Mouse (Mus musculus) small intestine, adult 2 months (tissue): Measurements from ENCODE around the gene Patj.
"Not testable (repeated sequence)": the region's sequence is repeated elsewhere in the genome, so short reads cannot be mapped to it uniquely, and the experiment has no call there.

Experiments used
- CTCF ChIP-seq: fragments of 200-500 bp; IDR thresholded peaks from 2 replicates; pipeline ENCODE4 v1.5.1; 2012; ENCODE audit warnings: low read depth, mild to moderate bottlenecking, control low read depth, inconsistent platforms, low read length, moderate library complexity, mixed read lengths; ENCODE audit not compliant: insufficient replicate concordance, insufficient read length; ENCODE audit errors: extremely low read depth
- POLR2A ChIP-seq: fragments of 200-500 bp; IDR thresholded peaks from 2 replicates; pipeline ENCODE4 v1.6.1; 2012; ENCODE audit warnings: low read depth, mild to moderate bottlenecking, control low read depth, inconsistent platforms, low read length, moderate library complexity

DNA sequence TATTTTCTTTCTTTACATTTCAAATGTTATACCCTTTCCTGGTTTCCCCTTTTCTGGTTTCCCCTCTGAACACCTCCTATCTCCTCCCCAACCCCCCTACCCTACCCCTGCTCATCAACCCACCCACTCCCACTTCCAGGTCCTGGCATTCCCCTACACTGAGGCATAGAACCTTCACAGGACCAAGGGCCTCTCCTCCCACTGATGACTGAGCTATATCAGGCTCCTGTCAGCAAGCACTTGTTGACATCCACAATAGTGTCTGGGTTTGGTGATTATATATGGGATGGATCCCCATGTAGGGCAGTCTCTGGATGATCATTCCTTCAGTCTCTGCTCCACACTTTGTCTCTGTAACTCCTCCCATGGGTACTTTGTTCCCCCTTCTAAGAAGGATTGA lies 233.6 kb downstream of the Patj start:
- not testable (repeated sequence) for TF ChIP-seq CTCF, POLR2A
